Mouse (Mus musculus) induced T-regulatory cell, adult 2 months (primary cell): Measurements from ENCODE around the gene Crk.
A peak's percentile ranks its signal among the peaks of the same experiment; 100 is the strongest.
"Not testable (repeated sequence)": the region's sequence is repeated elsewhere in the genome, so short reads cannot be mapped to it uniquely, and the experiment has no call there.

Experiments used
- DNase-seq: peaks from one replicate; pipeline ENCODE4 v3.0.0-alpha.2; 2012; ENCODE audit warnings: low read depth

Crk gene

DNA sequence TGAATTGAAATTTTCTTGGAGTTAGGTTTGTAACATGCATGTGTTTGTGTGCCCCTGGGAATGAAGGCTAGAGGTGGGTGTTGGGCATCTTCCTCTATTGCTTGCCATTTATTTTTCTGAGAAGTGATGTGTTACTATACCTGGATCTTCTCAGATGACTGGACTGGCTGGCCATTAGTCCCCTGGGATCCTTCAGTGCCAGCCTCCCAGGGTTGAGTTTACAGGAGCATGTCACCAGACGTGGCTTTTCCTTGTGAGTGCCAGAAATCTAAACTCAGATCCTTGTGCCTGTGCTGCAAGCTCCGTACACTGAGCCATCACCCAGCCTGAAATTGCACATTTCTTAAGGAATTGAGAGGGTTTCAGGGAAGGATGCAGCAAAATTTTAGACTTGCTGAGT is 5.9 kb downstream of the Crk start:
- DNase-seq = no peak

DNA sequence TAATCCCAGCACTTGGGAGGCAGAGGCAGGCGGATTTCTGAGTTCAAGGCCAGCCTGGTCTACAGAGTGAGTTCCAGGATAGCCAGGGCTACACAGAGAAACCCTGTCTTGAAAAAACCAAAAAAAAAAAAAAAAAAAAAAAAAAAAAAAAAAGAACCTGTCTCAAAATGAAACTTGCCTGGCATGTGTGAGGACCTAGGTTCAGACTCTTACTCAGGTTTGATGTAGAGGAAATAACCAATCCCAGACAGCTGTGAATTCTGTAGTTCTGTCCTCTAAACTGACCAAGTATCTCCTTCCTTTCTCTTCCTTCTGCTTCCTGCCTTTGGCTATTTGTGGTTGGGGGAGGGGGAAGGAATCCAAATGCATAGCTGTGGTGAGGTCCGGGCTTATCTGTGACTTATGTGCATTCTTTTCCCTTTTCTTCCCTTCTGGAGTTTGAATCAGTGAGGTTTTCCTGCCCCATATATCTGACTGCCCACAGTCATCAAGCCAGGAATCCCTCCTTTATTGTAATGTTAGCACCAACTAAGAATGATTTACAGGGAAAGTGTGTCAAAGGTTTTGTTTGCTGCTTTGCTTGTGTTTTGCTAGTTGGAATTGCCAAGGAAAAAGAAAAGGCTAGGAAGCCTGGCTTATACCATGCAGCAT is 8.4 kb downstream of the Crk start:
- peak; percentile 22 for DNase-seq

GRCm38 (mm10) chr11:75688132-75688531 is 9.1 kb downstream of the Crk start:
- no peak for DNase-seq

GRCm38 (mm10) chr11:75689977-75690376 is 10.9 kb downstream of the Crk start:
- no peak for DNase-seq

DNA sequence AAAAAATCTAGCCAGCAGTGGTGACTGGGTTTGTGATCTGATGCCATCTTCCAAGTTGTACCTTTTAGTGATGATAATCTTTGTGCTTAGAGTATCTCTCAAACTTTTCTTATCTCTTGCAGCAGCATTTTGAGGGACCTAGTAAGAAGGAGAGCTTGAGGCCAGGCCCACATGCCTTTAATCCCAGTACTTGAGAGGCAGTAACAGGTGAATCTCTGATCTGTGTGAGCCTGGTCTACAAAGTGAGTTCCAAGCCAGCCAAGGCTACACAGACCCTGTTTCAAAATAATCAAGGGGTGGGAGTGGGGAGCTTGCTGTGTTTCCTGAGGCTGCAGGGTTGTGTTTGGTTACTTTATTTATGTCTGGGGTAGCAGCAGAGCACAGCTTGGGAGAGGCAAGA is 12.0 kb downstream of the Crk start:
- DNase-seq = no peak

- DNase-seq = no peak
Measured at GRCm38 (mm10) chr11:75693570-75693969, 14.5 kb downstream of the Crk start.

DNA sequence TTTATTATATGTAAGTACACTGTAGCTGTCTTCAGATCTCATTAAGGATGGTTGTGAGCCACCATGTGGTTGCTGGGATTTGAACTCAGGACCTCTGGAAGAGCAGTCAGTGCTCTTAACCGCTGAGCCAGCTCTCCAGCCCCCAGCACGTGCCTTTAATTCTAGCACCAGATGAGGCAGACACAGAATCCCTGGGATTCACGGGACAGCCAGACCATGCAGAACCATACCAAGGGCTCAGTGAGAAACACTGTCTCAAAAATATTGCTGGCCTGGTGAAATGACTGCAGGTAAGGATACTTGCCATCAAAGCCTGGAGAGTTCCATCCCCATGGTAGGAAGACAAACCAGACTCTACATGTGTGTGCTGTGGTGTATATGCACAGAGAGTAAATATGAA is 18.4 kb downstream of the Crk start:
- DNase-seq = not testable (repeated sequence)

DNA sequence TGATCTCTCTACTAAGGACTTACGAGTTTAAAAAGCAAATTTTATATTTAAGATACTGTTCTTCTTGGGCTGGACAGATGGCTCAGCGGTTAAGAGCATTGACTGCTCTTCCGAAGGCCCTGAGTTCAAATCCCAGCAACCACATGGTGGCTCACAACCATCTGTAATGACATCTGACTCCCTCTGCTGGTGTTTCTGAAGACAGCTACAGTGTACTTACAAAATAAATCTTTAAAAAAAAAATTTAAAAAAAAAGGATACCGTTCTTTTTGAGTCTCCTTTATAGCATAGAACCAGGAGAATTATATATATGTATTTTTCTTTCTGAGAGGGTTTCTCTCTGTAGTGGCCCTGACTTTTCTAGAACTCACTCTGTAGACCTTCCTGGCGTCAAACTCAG is 21.5 kb downstream of the Crk start:
- no peak for DNase-seq

- DNase-seq = no peak
Measured at GRCm38 (mm10) chr11:75702761-75703160, 23.7 kb downstream of the Crk start.

- no peak for DNase-seq
Measured at GRCm38 (mm10) chr11:75703748-75704147, 24.7 kb downstream of the Crk start.

- DNase-seq = peak; percentile 80
Measured at GRCm38 (mm10) chr11:75713949-75714348, 34.9 kb downstream of the Crk start.

- DNase-seq = no peak
Measured at GRCm38 (mm10) chr11:75715556-75715955, 36.5 kb downstream of the Crk start.

- DNase-seq = no peak
Measured at GRCm38 (mm10) chr11:75716661-75717325, 37.7 kb downstream of the Crk start.

DNA sequence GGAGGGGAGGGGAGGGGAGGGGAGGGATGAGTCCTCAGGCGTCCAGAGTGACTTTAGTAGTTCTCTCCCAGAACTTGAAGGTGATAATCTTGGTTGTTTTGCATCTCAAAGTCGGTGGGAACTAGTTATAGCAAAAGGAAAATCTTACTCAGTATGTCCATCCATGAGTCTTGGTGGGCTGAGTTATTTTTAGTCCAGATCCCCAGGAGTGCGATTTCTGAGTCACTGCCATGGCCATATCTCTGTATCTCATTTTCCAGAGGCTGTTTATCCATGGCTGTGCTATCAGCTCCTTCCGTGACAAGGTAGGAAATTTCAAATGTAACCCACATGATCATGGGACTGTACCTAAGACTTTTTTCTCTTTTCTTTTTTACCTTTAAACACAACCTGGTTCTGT is 43.3 kb downstream of the Crk start:
- DNase-seq = no peak

GRCm38 (mm10) chr11:75727168-75727567 is 48.1 kb downstream of the Crk start:
- DNase-seq = no peak

- DNase-seq = peak; percentile 69
Measured at GRCm38 (mm10) chr11:75727659-75728058, 48.6 kb downstream of the Crk start.

DNA sequence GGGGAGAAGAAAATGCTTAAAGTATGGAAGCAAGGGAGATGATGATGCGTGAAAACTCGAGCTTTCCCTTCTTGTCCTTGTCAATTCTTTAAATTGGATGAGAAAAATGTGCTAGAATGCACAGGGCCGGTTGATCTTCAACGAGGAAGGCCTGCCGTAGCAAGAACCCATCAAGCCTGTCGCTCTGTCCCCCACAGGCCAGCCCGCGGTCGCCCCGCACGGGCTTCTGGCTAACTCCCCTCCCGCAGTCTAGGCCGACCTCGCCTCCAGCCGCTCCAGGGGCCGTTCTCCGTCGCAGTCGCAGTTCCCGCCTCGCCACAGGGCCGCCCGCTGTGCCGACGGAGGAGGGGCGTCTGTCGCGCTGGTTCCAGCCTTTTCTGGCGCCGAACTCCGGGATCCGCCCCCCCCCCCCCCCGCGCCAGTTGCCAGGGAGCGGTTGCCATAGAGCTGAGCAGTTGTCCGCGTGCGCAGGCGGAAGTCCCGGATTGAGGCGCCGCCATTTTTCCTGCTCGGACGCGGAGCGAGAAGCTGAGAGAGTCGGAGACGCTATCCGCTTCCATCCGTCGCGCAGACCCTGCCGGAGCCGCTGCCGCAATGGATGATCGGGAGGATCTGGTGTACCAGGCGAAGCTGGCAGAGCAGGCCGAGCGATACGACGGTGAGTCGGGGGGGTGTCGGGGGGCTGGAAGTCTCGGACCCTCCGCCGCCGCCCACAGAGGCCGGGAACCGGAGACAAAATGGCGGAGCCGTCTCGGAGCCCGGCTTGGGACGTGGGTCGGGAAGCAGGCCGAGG is 53.6 kb downstream of the Crk start, which contains the start of gene Ywhae:
Gene Ywhae, plus strand, starts transcription at position 436 of the 793 bp plus-strand sequence.
- DNase-seq = peak; percentile 96

- DNase-seq = no peak
Measured at GRCm38 (mm10) chr11:75733227-75733940, 54.3 kb downstream of the Crk start.

DNA sequence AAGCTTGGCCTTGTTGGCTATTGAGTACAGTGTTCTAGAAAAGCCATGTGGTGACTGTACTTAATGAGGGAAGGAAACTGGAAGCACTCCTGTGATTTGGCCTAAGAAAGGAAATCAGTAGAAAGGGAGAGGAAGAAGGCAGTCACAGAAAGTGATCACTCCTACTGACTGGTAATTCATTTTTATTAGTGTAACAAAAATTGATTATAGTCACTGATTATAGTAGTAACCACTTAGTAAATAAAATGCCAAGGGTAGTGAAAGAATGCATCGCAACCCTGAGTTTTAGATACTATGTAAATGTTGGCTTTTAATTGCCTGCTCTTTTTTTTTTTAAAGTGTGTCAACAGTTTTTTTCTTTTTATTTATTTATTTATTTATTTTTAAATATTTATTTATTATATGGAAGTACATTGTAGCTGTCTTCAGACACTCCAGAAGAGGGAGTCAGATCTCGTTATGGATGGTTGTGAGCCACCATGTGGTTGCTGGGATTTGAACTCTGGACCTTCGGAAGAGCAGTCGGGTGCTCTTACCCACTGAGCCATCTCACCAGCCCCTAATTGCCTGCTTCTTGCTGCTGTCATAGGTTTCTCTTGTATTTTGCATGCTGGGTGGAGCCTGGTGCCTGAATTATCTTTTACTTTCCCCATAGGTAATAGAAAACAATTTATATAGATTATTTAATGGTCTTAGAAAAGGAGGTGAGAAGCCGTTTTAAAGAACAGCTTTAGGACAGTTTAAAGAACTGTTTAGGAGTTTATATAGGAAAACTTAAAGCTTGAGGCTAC is 56.6 kb downstream of the Crk start:
- no peak for DNase-seq

- no peak for DNase-seq
Measured at GRCm38 (mm10) chr11:75736978-75737377, 57.9 kb downstream of the Crk start.

GRCm38 (mm10) chr11:75737806-75738476 is 58.9 kb downstream of the Crk start:
- peak; percentile 42 for DNase-seq
